Mouse (Mus musculus): ENCODE results near the gene Fgfr4.

Fgfr4 gene

GRCm38 (mm10) chr13:55209649-55210192 lies 57.3 kb downstream of the Fgfr4 start, which contains the start of gene Nsd1:
Nsd1 (plus strand) TSS chr13:55209782.
- DNase-seq (ENCODE audit: extremely low spot score, low spot score): no peak

- peak; percentile 89 for DNase-seq (ENCODE audit: extremely low spot score, low spot score)
Measured at GRCm38 (mm10) chr13:55210193-55210970, 57.9 kb downstream of the Fgfr4 start.

GRCm38 (mm10) chr13:55210971-55211220 lies 58.5 kb downstream of the Fgfr4 start:
- peak; percentile 93 for DNase-seq (ENCODE audit: extremely low spot score, low spot score)

GRCm38 (mm10) chr13:55211221-55212010 lies 59.0 kb downstream of the Fgfr4 start:
- no peak for DNase-seq (ENCODE audit: extremely low spot score, low spot score)

GRCm38 (mm10) chr13:55212011-55212360 lies 59.5 kb downstream of the Fgfr4 start:
- DNase-seq (ENCODE audit: extremely low spot score, low spot score): no peak

- DNase-seq (ENCODE audit: extremely low spot score, low spot score): peak; percentile 87
Measured at GRCm38 (mm10) chr13:55212361-55213137, 60.1 kb downstream of the Fgfr4 start.

- DNase-seq (ENCODE audit: extremely low spot score, low spot score): no peak
Measured at GRCm38 (mm10) chr13:55213138-55213806, 60.8 kb downstream of the Fgfr4 start.

Measured in neural tube, embryonic 10.5 days (tissue).